Mouse (Mus musculus) spleen, postnatal 4 days (tissue): ENCODE measurements at regions not wholly inside any gene's neighbourhood (a gene's known extent, or its start where the extent isn't known, plus 50 kb on each side); places are given as distances from the start of the nearest gene placed in this dataset.

Experiments used
- DNase-seq, 2 experiments: peaks; one replicate each; pipeline ENCODE4 v3.0.0; 2022; ENCODE audit warnings: low spot score in 2 of 2

DNA sequence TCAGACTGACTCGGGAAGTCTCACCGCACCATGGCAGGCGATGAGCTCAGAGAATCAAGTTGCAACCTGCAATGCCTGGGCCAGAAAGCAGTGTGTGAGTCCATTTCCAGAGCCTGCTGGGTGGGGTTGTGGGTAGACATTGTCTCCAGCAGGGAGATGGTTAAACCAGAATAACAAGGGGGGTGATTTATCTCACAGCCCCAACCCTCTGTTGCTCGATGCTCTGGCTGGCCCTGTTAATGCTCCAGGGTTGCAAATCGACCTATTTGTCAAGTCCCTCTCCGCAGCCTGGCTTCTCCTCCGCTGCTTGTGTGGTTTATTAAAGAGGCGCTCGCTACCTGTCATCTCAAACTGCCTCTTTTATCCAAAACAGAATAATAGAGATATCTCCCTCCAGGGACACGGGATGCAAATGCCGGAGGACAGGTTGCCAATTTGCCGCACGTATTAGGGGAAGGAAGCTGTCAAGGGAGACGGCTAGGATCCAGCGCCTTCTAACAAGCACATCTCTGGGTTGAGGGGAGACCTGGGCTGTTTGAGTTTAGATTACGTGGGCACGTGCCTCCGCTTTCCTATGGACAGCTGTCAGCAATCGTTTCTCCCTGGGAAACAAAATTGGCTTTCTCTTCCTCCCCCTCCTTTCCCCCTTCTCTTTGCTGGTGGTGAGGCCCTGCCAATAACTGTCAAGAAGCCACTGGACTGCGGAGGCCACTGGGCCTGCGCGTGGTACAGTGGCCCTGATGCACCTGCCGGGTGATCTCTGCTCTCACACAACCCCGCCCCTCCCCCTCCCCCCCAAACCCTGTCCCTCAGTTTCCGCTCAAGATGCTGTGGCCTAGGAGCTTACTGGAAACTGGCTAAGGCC is 57.4 kb upstream of the Pitx1 start:
- no peak for DNase-seq

DNA sequence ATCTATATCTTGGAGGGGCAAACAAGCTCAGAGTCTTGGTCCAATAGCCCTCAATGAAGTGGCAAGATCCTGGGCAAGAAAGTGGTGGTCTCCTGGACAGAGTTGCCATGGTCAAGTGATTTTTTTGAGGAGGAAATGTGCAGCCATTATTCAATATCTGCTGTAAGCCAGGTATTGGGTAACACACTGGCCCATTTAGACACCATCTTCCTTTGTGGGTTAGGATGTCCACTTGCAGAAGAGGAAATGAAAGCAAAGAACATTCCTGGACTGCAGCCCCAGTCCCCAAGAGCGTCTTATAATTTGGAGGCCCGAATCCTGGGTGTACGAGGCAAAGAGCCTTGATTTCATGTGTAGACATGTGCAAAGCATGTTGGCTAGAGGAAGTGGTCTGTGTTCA is 56.3 kb upstream of the Pitx1 start:
- no peak for DNase-seq

- DNase-seq, result no peak
Measured at GRCm38 (mm10) chr13:55887099-55887736, 51.2 kb upstream of the Pitx1 start.
